Mouse (Mus musculus) layer of hippocampus, postnatal 36 days (tissue): ENCODE results near the gene Tpsg1. TPM values are rescaled to one million over a fixed set of nuclear protein-coding genes. Genes with fewer than 3 reads are reported as not detected.

Source experiments
- DNase-seq, 2 experiments: peaks; one replicate each; pipeline ENCODE4 v3.0.0; 2022
- total RNA-seq, 2 experiments: library from RNA; stranded (reverse); gene quantifications; 2 replicates each; pipeline ENCODE4 v1.2.3; 2021

Tpsg1 gene
- total RNA-seq, 2 experiments from 2014 or later, result not detected

DNA sequence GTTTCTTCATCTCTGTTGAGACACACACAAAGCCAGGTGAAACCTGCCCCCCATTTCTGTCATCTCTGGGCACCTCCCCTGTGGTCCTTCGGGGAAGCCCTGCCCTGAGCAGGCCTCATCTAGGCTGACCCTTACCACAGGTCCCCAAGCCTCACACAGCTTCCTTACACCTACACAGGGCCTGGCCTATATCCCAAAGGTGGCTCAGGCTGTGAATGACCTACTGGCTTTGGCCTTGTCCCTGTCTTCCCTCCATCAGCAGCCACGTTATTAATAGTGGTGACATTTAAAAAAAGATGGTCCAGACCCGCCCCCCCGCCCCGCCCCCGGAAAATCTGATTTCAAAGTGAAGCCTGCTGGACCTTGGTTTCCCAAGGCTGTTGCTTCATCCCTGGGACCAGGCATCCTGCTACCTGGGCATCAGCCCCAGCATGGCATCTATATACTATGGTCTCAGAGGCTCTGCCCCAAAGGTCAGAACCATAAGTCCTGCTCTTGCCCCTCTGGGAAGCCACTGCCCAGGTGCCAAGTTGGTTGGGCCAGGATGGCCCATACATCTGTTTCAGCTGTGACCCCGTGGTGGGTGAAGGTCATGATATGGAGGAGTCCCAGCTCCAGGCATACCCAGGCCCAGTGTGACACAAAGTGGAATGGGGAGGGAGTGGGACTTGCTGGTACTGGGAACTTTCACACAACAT, 39.4 kb downstream of the Tpsg1 start:
- DNase-seq, result no peak

DNA sequence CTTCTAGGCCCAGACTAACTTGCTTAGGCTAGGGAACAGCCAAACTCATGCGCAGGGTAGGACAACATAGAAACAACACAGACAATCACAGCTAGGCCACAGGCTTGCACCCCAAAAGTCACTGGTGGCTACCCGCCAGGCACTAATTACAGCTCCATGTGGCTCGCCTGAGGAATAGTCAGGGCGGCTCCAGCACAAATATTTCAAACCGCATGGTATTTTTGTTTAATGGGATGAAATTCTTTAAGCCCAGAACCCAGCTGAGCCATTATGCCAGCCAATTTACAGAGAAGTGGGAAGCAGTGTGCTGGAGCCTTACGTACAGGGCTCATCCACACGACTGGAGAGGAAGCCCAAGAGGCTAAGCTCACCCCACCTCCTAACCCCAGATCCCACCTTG, 40.5 kb downstream of the Tpsg1 start:
- no peak for DNase-seq

DNA sequence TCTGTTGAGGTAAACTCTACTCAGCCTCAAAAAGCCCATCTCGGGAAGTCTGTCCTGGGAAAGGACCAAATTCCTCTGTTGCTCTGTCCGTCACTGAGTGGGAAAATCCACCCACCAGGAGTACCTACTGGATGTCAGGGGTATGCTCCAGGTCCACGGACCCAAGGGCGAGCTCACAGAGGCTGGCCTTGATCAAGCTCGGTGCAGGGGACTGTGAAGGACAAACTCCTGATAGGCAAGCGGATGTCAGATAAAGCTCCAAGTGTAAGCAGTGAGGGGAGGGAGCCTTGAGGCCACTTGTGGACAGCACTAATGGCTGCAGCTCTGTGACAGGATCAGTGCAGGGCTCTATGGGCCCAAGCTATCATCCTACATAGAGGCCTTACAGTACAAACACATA, 41.1 kb downstream of the Tpsg1 start:
- no peak for DNase-seq

DNA sequence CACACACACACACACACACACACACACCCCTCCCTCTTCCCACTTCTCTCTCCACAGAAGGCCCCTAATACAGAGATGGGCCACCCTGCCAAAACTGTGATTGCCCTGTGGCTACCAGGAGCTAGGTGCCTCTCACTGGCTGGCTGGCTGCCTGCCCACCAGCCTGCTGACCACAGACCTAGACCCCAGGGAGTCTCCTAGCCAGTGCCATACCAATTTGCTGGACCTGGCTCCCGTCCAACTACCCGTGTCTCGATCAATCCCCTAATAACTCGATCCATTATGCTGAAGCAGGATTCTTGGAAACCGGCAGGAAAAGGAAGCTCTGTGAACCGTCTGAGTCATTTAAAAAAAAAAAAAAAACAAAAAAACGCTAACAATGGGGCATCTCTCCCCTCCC, 41.7 kb downstream of the Tpsg1 start:
- DNase-seq, result no peak

DNA sequence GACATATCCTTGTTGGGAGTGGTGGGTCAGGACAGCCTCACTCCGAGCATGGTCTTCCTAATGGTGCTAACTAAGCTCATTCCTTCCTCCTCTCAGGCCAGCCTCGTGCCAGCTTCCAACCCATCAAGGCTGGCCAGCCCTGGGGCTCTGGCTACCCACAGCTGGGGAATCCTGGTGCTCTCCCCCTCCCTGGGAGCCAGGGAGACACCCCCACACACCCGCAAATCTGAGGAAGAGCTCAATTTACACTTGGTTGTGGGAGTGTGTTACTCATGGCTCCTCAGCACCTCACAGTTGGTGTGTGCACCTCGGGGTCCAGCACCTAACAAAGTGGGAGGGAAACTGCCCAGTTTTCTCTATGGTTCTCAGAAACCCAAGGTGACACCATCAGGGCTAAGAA, 42.2 kb downstream of the Tpsg1 start:
- DNase-seq, result no peak

DNA sequence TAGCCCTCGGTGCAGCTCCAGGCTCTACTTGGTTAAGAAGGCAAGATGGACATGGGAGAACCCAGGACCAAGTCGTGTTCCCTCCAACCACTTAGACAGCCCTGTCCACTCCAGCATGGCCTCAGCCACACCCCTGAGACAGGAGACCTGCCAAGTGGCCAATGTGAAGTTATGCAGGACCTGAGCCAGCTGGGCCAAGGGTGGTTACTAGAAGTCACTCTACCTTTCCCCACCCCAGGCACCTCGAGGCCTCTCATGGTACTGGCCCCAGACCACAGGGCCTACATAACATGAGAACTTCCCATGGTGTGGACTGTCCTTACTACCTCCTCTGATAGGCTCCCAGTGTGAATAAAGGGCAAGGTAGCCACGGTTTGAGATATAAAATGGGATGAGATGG, 45.1 kb downstream of the Tpsg1 start:
- no peak for DNase-seq

DNA sequence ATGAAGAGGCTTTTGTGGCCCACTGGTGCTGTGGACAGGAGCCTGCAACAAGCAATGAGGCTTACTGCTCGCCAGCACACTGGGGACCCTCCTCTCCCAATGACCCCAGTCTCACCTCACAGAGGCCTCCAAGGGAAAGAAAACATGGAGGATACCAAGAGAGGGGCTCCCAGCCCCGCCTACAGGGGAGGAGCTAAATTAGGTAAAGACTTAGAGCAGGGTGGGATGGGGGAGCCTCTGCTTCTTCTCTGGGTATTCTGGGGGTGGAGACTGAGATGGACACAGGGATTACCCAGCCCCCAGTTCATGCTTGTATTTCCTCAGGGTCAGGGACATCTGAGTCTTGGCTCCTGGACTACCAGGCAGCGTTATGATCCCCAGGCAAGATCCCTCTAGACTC, 45.8 kb downstream of the Tpsg1 start:
- no peak for DNase-seq

DNA sequence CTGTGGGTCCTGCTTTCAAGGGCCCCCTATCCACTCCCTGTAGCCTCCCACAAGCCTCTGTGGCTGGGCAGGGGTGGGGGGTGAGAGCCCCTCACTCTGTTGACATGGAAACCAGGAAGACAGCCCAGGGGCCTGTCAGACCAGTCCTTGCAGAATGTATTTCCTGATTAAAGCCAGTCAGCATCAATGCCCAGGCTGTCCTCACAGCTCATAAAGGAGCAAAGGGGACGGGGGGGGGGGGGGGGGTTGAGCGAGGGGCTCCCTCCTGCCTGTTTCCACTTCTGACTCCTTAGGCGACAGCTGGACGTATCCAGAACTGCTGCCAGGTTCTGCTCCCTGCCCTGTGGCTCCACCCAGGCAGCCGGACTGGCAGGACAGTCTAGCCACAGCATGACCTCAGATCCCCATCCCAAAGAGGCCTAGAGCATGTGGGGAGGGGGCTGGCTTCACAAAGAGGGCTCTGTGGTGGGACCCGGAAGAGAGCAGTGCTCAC, 46.4 kb downstream of the Tpsg1 start:
- DNase-seq, result no peak

DNA sequence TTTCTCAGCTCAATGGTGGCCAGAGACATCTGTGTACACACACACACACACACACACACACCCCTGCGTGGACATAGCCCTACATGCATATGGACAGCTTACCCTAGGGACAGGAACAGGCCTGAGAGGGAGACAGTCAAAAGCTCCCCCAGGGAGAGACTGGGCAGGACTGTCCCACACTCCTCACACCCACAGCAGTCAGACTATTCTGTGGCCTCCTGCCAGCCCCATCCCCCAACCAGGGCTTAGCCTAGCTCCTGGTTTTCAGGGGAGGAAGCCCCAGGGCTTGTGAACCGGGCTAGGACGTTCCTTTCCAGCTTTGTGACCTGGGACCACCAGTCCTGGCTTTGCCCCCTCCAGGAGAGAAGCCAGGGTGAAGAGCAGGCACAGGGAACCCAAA, 47.1 kb downstream of the Tpsg1 start:
- DNase-seq, result no peak

DNA sequence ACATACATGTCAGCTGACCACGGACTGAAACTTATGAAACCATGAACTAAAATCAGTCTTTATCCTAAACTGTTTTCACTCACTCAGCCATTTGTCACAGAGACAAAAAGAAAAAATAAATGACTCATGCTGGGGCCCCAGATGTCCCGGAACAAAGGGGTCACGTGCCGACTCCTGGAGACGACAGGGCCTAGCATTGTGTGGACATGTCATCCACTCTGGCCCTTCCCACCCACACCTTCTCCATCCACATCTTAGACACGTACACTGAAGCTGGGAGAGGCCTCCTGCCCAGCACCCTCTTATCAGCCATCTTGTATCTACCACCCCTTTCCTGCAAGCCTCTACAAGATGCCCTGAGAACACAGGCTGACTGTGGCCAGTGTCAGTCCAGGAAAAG, 48.9 kb downstream of the Tpsg1 start:
- DNase-seq, result no peak

DNA sequence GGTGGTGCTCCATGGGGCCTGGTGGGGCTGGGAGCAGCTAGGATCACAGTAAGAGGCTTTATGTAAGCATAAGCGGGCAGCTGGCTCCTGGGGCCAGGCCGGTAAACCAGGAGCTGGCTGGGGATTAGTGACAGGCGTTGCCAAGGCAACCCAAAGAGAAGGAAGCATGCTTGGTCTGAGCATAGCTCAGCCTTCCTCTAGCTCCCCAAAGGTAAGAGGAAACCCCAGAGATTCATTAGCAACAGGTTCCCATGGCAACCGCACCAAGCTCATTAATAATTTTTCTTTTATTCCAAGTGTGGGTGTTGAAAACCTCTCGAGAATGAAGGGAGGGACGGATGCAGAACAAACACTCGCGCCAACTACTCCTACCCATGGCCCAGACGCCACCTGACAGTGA, 49.9 kb downstream of the Tpsg1 start:
- DNase-seq, result no peak

DNA sequence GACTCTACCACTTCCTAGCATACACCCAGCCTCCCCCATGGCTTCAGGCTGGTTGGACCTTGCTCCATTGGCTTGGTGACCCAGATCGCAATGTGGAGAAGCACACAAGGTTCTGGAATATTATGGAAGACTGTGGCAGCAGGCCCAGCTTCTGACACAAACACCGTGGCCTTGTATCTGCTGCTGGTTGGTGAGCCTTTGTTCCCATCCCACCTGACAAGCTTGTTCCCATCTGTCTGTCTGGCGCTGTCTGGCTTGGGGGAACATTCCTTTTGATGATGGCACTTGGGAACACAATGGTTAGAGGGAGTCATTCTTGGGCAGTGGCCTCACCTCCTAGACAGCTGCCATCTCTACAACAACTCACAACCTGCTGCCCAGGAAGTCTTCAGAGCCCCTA, 51.9 kb downstream of the Tpsg1 start:
- no peak for DNase-seq

Other genes starting within 250 kb of the Tpsg1 start
- gene Ptx4, start 248.5 kb upstream of the Tpsg1 start, total RNA-seq, result 1 to 10 TPM; 2.3 to 2.5 TPM
- 10 to 100 TPM; 52.3 to 53.0 TPM for gene Clcn7, start 235.9 kb upstream of the Tpsg1 start, total RNA-seq
- under 1 TPM; 0.15 TPM for gene Ccdc154, start 206.8 kb upstream of the Tpsg1 start, total RNA-seq
- gene Gm38655, start 193.8 kb upstream of the Tpsg1 start, total RNA-seq, result not detected
- 10 to 100 TPM; 20.3 to 22.6 TPM for gene BC003965, start 184.7 kb upstream of the Tpsg1 start, total RNA-seq
- gene Unkl, start 180.9 kb upstream of the Tpsg1 start, total RNA-seq, result 10 to 100 TPM; 39.4 to 44.6 TPM
- gene Gnptg, start 129.1 kb upstream of the Tpsg1 start, total RNA-seq, result 10 to 100 TPM; 67.3 to 72.2 TPM
- 10 to 100 TPM; 23.5 to 25.5 TPM for gene Tsr3, start 129.1 kb upstream of the Tpsg1 start, total RNA-seq
- gene Baiap3, start 112.9 kb upstream of the Tpsg1 start, total RNA-seq, result 1 to 10 TPM; 6.2 to 7.7 TPM
- 100 to 1,000 TPM; 234 to 241 TPM for gene Ube2i, start 94.7 kb upstream of the Tpsg1 start, total RNA-seq
- not detected for gene Prss34, start 70.9 kb upstream of the Tpsg1 start, total RNA-seq
- not detected for gene Prss28, start 60.6 kb upstream of the Tpsg1 start, total RNA-seq
- gene Prss29, start 50.6 kb upstream of the Tpsg1 start, total RNA-seq, result not detected
- under 1 TPM in 1 of 2 experiments, not detected in 1; 0.56 TPM for gene Tpsab1, start 23.7 kb upstream of the Tpsg1 start, total RNA-seq
- under 1 TPM in 1 of 2 experiments, not detected in 1; 0.96 TPM for gene Tpsb2, start 3.0 kb upstream of the Tpsg1 start, total RNA-seq
- gene Cacna1h, start 64.5 kb downstream of the Tpsg1 start, total RNA-seq, result 100 to 1,000 TPM; 107 to 127 TPM
- 1 to 10 TPM; 1.2 to 2.8 TPM for gene Tekt4, start 85.3 kb downstream of the Tpsg1 start, total RNA-seq
- gene Sstr5, start 128.0 kb downstream of the Tpsg1 start, total RNA-seq, result under 1 TPM in 1 of 2 experiments, not detected in 1; 0.23 TPM
- gene Sox8, start 201.4 kb downstream of the Tpsg1 start, total RNA-seq, result 10 to 100 TPM; 55.1 to 57.5 TPM
- gene Lmf1, start 209.8 kb downstream of the Tpsg1 start, total RNA-seq, result 10 to 100 TPM; 28.3 to 28.8 TPM